Mouse (Mus musculus) natural killer cell, adult 2 months (primary cell): ENCODE measurements around the gene Uspl1.

Experiments used
- DNase-seq, 2 experiments: peaks; one replicate each; pipeline ENCODE4 v3.0.0; 2022; ENCODE audit warnings: low spot score in 2 of 2

The Uspl1 gene

GRCm38 (mm10) chr5:149257518-149258281 is 73.5 kb downstream of the Uspl1 start:
- no peak for DNase-seq

- no peak for DNase-seq
These were observed 74.9 kb downstream of the Uspl1 start for GRCm38 (mm10) chr5:149259093-149259492.

GRCm38 (mm10) chr5:149261449-149261848 is 77.3 kb downstream of the Uspl1 start:
- DNase-seq, result no peak

- DNase-seq, result peak; percentile 32 to 49
These were observed 77.7 kb downstream of the Uspl1 start for GRCm38 (mm10) chr5:149261866-149262265.

- no peak for DNase-seq
These were observed 80.3 kb downstream of the Uspl1 start, which contains the start of gene Alox5ap for GRCm38 (mm10) chr5:149264405-149264804. Alox5ap (plus strand) TSS chr5:149264767.

GRCm38 (mm10) chr5:149264878-149265279 is 80.7 kb downstream of the Uspl1 start:
- no peak for DNase-seq
